Mouse (Mus musculus): Measurements from ENCODE around the gene Zcchc9. TPM values are rescaled to one million over a fixed set of nuclear protein-coding genes. Genes with fewer than 3 reads are reported as not detected.
"Not testable (repeated sequence)": the region's sequence is repeated elsewhere in the genome, so short reads cannot be mapped to it uniquely, and the experiment has no call there.

Zcchc9 gene
- polyA plus RNA-seq, 1 experiment from 2014 or later, result 33.8 TPM

GRCm38 (mm10) chr13:91778092-91778491 is 29.4 kb downstream of the Zcchc9 start:
- Histone ChIP-seq H3K27me3 (ENCODE audit: control insufficient read depth, insufficient read depth, low read length) (no peaks in the 10 kb centered on the region), H3K36me3 (ENCODE audit: control insufficient read depth, insufficient read depth, low read length) (no peaks in the 10 kb centered on the region), H3K27ac (ENCODE audit: low read depth, low read length) (no peak overlapping the region), H3K4me3 (ENCODE audit: low read depth, low read length) (no peak overlapping the region), H3K4me2 (ENCODE audit: low read depth, low read length, severe bottlenecking) (no peak overlapping the region), H3K9ac (ENCODE audit: low read length) (no peak overlapping the region), H3K4me1 (replicated peaks; ENCODE audit: control insufficient read depth, insufficient read depth, low read length) (no peaks in the 10 kb centered on the region), H3K9me3 (ENCODE audit: control insufficient read depth, low read length) (no peaks in the 10 kb centered on the region)
- no peak for ATAC-seq (replicated peaks; ENCODE audit: low FRiP score)
- 96% methylated on average over 5 of the region's 5 CpGs for WGBS
- DNase-seq (ENCODE audit: low spot score), result no peak

- 79% methylated on average over 9 of the region's 9 CpGs for WGBS
- no peaks in the 10 kb centered on the region for H3K9me3 ChIP-seq (ENCODE audit: control insufficient read depth, low read length)
- H3K27ac ChIP-seq (ENCODE audit: low read depth, low read length), result no peak overlapping the region
- no peaks in the 10 kb centered on the region for H3K4me1 ChIP-seq (replicated peaks; ENCODE audit: control insufficient read depth, insufficient read depth, low read length)
- no peaks in the 10 kb centered on the region for H3K36me3 ChIP-seq (ENCODE audit: control insufficient read depth, insufficient read depth, low read length)
- H3K27me3 ChIP-seq (ENCODE audit: control insufficient read depth, insufficient read depth, low read length), result no peaks in the 10 kb centered on the region
- H3K4me3 ChIP-seq (ENCODE audit: low read depth, low read length), result no peak overlapping the region
- no peak for ATAC-seq (replicated peaks; ENCODE audit: low FRiP score)
- H3K4me2 ChIP-seq (ENCODE audit: low read depth, low read length, severe bottlenecking), result no peak overlapping the region
- no peak overlapping the region for H3K9ac ChIP-seq (ENCODE audit: low read length)
- no peak for DNase-seq (ENCODE audit: low spot score)
Measured at GRCm38 (mm10) chr13:91768683-91769651, 38.5 kb downstream of the Zcchc9 start.

GRCm38 (mm10) chr13:91765627-91766026 is 41.9 kb downstream of the Zcchc9 start:
- no peaks in the 10 kb centered on the region for H3K4me1 ChIP-seq (replicated peaks; ENCODE audit: control insufficient read depth, insufficient read depth, low read length)
- ATAC-seq (replicated peaks; ENCODE audit: low FRiP score) (no peak), DNase-seq (ENCODE audit: low spot score) (no peak)
- H3K27me3 ChIP-seq (ENCODE audit: control insufficient read depth, insufficient read depth, low read length), result no peaks in the 10 kb centered on the region
- WGBS, result 92% methylated on average over 4 of the region's 4 CpGs
- no peak overlapping the region for H3K4me3 ChIP-seq (ENCODE audit: low read depth, low read length)
- H3K4me2 ChIP-seq (ENCODE audit: low read depth, low read length, severe bottlenecking), result no peak overlapping the region
- no peak overlapping the region for H3K9ac ChIP-seq (ENCODE audit: low read length)
- H3K27ac ChIP-seq (ENCODE audit: low read depth, low read length), result no peak overlapping the region
- no peaks in the 10 kb centered on the region for H3K36me3 ChIP-seq (ENCODE audit: control insufficient read depth, insufficient read depth, low read length)
- no peaks in the 10 kb centered on the region for H3K9me3 ChIP-seq (ENCODE audit: control insufficient read depth, low read length)

- not testable (repeated sequence) for H3K36me3 ChIP-seq (ENCODE audit: control insufficient read depth, insufficient read depth, low read length); ATAC-seq (replicated peaks; ENCODE audit: low FRiP score); H3K9ac ChIP-seq (ENCODE audit: low read length); H3K9me3 ChIP-seq (ENCODE audit: control insufficient read depth, low read length); H3K27ac ChIP-seq (ENCODE audit: low read depth, low read length); DNase-seq (ENCODE audit: low spot score); H3K4me3 ChIP-seq (ENCODE audit: low read depth, low read length); H3K27me3 ChIP-seq (ENCODE audit: control insufficient read depth, insufficient read depth, low read length); H3K4me1 ChIP-seq (replicated peaks; ENCODE audit: control insufficient read depth, insufficient read depth, low read length); H3K4me2 ChIP-seq (ENCODE audit: low read depth, low read length, severe bottlenecking)
- WGBS, result 88% methylated on average over 3 of the region's 3 CpGs
Measured at GRCm38 (mm10) chr13:91763654-91764053, 43.9 kb downstream of the Zcchc9 start.

- H3K4me2 ChIP-seq (ENCODE audit: low read depth, low read length, severe bottlenecking), result no peak overlapping the region
- no peak for DNase-seq (ENCODE audit: low spot score)
- H3K4me1 ChIP-seq (replicated peaks; ENCODE audit: control insufficient read depth, insufficient read depth, low read length), result no peaks in the 10 kb centered on the region
- no peaks in the 10 kb centered on the region for H3K36me3 ChIP-seq (ENCODE audit: control insufficient read depth, insufficient read depth, low read length)
- no peak for ATAC-seq (replicated peaks; ENCODE audit: low FRiP score)
- H3K4me3 ChIP-seq (ENCODE audit: low read depth, low read length), result no peak overlapping the region
- no peaks in the 10 kb centered on the region for H3K9me3 ChIP-seq (ENCODE audit: control insufficient read depth, low read length)
- no peak overlapping the region for H3K9ac ChIP-seq (ENCODE audit: low read length)
- 94% methylated on average over 6 of the region's 6 CpGs for WGBS
- no peak overlapping the region for H3K27ac ChIP-seq (ENCODE audit: low read depth, low read length)
- H3K27me3 ChIP-seq (ENCODE audit: control insufficient read depth, insufficient read depth, low read length), result no peaks in the 10 kb centered on the region
Measured at GRCm38 (mm10) chr13:91761654-91762445, 45.7 kb downstream of the Zcchc9 start.

GRCm38 (mm10) chr13:91760302-91761050 is 47.0 kb downstream of the Zcchc9 start:
- DNase-seq (ENCODE audit: low spot score) (no peak), ATAC-seq (replicated peaks; ENCODE audit: low FRiP score) (no peak)
- Histone ChIP-seq H3K4me1 (replicated peaks; ENCODE audit: control insufficient read depth, insufficient read depth, low read length) (no peaks in the 10 kb centered on the region), H3K36me3 (ENCODE audit: control insufficient read depth, insufficient read depth, low read length) (no peaks in the 10 kb centered on the region), H3K9ac (ENCODE audit: low read length) (no peak overlapping the region), H3K4me3 (ENCODE audit: low read depth, low read length) (no peak overlapping the region), H3K27me3 (ENCODE audit: control insufficient read depth, insufficient read depth, low read length) (no peaks in the 10 kb centered on the region), H3K9me3 (ENCODE audit: control insufficient read depth, low read length) (no peaks in the 10 kb centered on the region), H3K27ac (ENCODE audit: low read depth, low read length) (no peak overlapping the region), H3K4me2 (ENCODE audit: low read depth, low read length, severe bottlenecking) (no peak overlapping the region)
- 93% methylated on average over 8 of the region's 8 CpGs for WGBS

GRCm38 (mm10) chr13:91759791-91760190 is 47.7 kb downstream of the Zcchc9 start:
- WGBS, result 77% methylated on average over 8 of the region's 8 CpGs
- no peaks in the 10 kb centered on the region for H3K4me1 ChIP-seq (replicated peaks; ENCODE audit: control insufficient read depth, insufficient read depth, low read length)
- H3K36me3 ChIP-seq (ENCODE audit: control insufficient read depth, insufficient read depth, low read length), result no peaks in the 10 kb centered on the region
- H3K4me3 ChIP-seq (ENCODE audit: low read depth, low read length), result no peak overlapping the region
- no peaks in the 10 kb centered on the region for H3K9me3 ChIP-seq (ENCODE audit: control insufficient read depth, low read length)
- no peak overlapping the region for H3K27ac ChIP-seq (ENCODE audit: low read depth, low read length)
- H3K9ac ChIP-seq (ENCODE audit: low read length), result no peak overlapping the region
- no peak overlapping the region for H3K4me2 ChIP-seq (ENCODE audit: low read depth, low read length, severe bottlenecking)
- no peaks in the 10 kb centered on the region for H3K27me3 ChIP-seq (ENCODE audit: control insufficient read depth, insufficient read depth, low read length)
- DNase-seq (ENCODE audit: low spot score), result no peak
- ATAC-seq (replicated peaks; ENCODE audit: low FRiP score), result no peak

- 89% methylated on average over 7 of the region's 7 CpGs for WGBS
- H3K4me3 ChIP-seq (ENCODE audit: low read depth, low read length), result no peak overlapping the region
- no peaks in the 10 kb centered on the region for H3K36me3 ChIP-seq (ENCODE audit: control insufficient read depth, insufficient read depth, low read length)
- H3K4me2 ChIP-seq (ENCODE audit: low read depth, low read length, severe bottlenecking), result no peak overlapping the region
- ATAC-seq (replicated peaks; ENCODE audit: low FRiP score) (no peak), DNase-seq (ENCODE audit: low spot score) (no peak)
- no peaks in the 10 kb centered on the region for H3K4me1 ChIP-seq (replicated peaks; ENCODE audit: control insufficient read depth, insufficient read depth, low read length)
- H3K9ac ChIP-seq (ENCODE audit: low read length), result no peak overlapping the region
- no peaks in the 10 kb centered on the region for H3K27me3 ChIP-seq (ENCODE audit: control insufficient read depth, insufficient read depth, low read length)
- no peak overlapping the region for H3K27ac ChIP-seq (ENCODE audit: low read depth, low read length)
- no peaks in the 10 kb centered on the region for H3K9me3 ChIP-seq (ENCODE audit: control insufficient read depth, low read length)
Measured at GRCm38 (mm10) chr13:91758316-91759048, 49.0 kb downstream of the Zcchc9 start.

All from forebrain, embryonic 11.5 days (tissue).